Mouse (Mus musculus) ovary, adult 18-20 months (tissue): ENCODE data around the gene Ripply3.

Experiments used
- DNase-seq: peaks from one replicate; pipeline ENCODE4 v3.0.0; 2022; ENCODE audit warnings: low spot score, mixed read lengths

Ripply3 gene

GRCm38 (mm10) chr16:94358091-94358490 is 29.9 kb downstream of the Ripply3 start:
- no peak for DNase-seq

GRCm38 (mm10) chr16:94360578-94361350 is 32.5 kb downstream of the Ripply3 start:
- DNase-seq: no peak

GRCm38 (mm10) chr16:94362174-94362873 is 34.1 kb downstream of the Ripply3 start:
- peak; percentile 61 for DNase-seq

- no peak for DNase-seq
Measured at GRCm38 (mm10) chr16:94363814-94364213, 35.6 kb downstream of the Ripply3 start.

GRCm38 (mm10) chr16:94365435-94365834 is 37.2 kb downstream of the Ripply3 start:
- no peak for DNase-seq

- DNase-seq: no peak
Measured at GRCm38 (mm10) chr16:94369596-94370172, 41.5 kb downstream of the Ripply3 start.

- peak; percentile 94 for DNase-seq
Measured at GRCm38 (mm10) chr16:94370173-94370914, 42.1 kb downstream of the Ripply3 start, which contains the start of gene Ttc3. Gene Ttc3, plus strand, starts transcription at chr16:94370618.

- DNase-seq: peak; percentile 65
Measured at GRCm38 (mm10) chr16:94370915-94371300, 42.7 kb downstream of the Ripply3 start.

- peak; percentile 23 for DNase-seq
Measured at GRCm38 (mm10) chr16:94371301-94371931, 43.2 kb downstream of the Ripply3 start, which contains the start of gene Pigp. Gene Pigp, minus strand, starts transcription at chr16:94371842.

GRCm38 (mm10) chr16:94379386-94379785 is 51.2 kb downstream of the Ripply3 start:
- DNase-seq: no peak

GRCm38 (mm10) chr16:94383277-94383676 is 55.1 kb downstream of the Ripply3 start:
- DNase-seq: no peak
